Mouse (Mus musculus) spleen, postnatal 0 days (tissue): ENCODE data around the gene Urb2. TPM values are rescaled to one million over a fixed set of nuclear protein-coding genes. Genes with fewer than 3 reads are reported as not detected.

Experiments
- microRNA counts: library from miRNA; unstranded; fragments of <30 nt; microRNA quantifications from one replicate; lab custom pipeline; 2015
- polyA plus RNA-seq: library from polyadenylated mRNA; unstranded; fragments of >200 nt; fragmentation: Nextera tagmentation; extraction: Ambion mirVana; gene quantifications from 2 replicates; pipeline ENCODE4 v1.2.1, GENCODE M21; 2015

Urb2 gene
- polyA plus RNA-seq, result 2.2 and 2.3 TPM in 2 replicates

GRCm38 (mm10) chr8:124021237-124022227 is at the start of gene Urb2, which contains the start of gene Taf5l:
Gene Urb2 (plus strand): TSS chr8:124021508.
Gene Taf5l (minus strand): TSS chr8:124021397.

GRCm38 (mm10) chr8:123982826-123983400 is 38.4 kb upstream of the Urb2 start, which contains the start of gene Abcb10:
Gene Abcb10 (minus strand): TSS chr8:123983122.

MicroRNAs within 50 kb of the gene (microRNA counts, 519-probe panel; counts per million panel counts)
- 88.3 counts per million for microRNA mmu-miR-1967 (lab: Ali Mortazavi, UCI)

Other genes starting within 250 kb of the Urb2 start
- 46.9 and 47.4 TPM in 2 replicates for gene Rab4a, start 215.5 kb upstream of the Urb2 start, polyA plus RNA-seq
- gene Ccsap, start 161.3 kb upstream of the Urb2 start, polyA plus RNA-seq, result 3.7 and 4.5 TPM in 2 replicates
- gene Acta1, start 126.8 kb upstream of the Urb2 start, polyA plus RNA-seq, result 2.9 and 4.4 TPM in 2 replicates
- gene Nup133, start 72.2 kb upstream of the Urb2 start, polyA plus RNA-seq, result 23.6 and 23.9 TPM in 2 replicates
- gene Abcb10, start 38.4 kb upstream of the Urb2 start, polyA plus RNA-seq, result 114 and 131 TPM in 2 replicates
- gene Taf5l, start 111 bp upstream of the Urb2 start, polyA plus RNA-seq, result 27.7 and 27.8 TPM in 2 replicates
- 23.3 and 28.1 TPM in 2 replicates for gene Galnt2, start 209.9 kb downstream of the Urb2 start, polyA plus RNA-seq